Mouse (Mus musculus): ENCODE results near the gene Cdh18. TPM values are rescaled to one million over a fixed set of nuclear protein-coding genes. Genes with fewer than 3 reads are reported as not detected.
A peak's percentile ranks its signal among the peaks of the same experiment; 100 is the strongest.
"Not testable (repeated sequence)": the region's sequence is repeated elsewhere in the genome, so short reads cannot be mapped to it uniquely, and the experiment has no call there.

The Cdh18 gene
- polyA plus RNA-seq, 1 experiment from 2014 or later: 1.7 TPM

DNA sequence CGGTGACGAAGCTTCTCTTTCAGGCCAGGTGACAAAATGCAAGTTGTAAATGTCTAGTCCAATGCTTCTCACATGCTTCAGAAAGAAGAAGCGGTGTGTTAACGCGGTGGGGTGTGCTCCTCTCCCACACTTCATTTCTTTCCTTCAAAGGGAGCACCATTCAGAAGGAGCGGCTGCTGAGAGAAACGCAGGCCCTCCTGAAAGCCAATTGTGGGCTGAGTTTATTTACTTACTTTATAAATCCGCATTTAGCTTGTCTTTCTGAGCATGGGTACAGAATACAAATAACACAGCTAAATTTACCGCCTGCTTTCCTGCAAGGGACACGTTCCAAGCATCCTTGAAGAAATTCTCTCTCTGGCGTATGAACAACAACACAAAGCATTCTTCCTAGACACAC lies 420.6 kb downstream of the Cdh18 start:
- H3K27me3 ChIP-seq: no peaks in the 10 kb centered on the region
- no peak overlapping the region for H3K4me3 ChIP-seq
- H3K9me3 ChIP-seq: no peaks in the 10 kb centered on the region
- ATAC-seq (ENCODE audit: insufficient number of reproducible peaks, insufficient read depth, low FRiP score, low TSS enrichment): no peak
- H3K27ac ChIP-seq: no peak overlapping the region
- no peaks in the 10 kb centered on the region for H3K4me1 ChIP-seq
- no peak overlapping the region for H3K4me2 ChIP-seq (replicated peaks)
- no peak overlapping the region for H3K9ac ChIP-seq
- WGBS: 87% methylated on average over 11 of the region's 11 CpGs
- no peaks in the 10 kb centered on the region for H3K36me3 ChIP-seq

DNA sequence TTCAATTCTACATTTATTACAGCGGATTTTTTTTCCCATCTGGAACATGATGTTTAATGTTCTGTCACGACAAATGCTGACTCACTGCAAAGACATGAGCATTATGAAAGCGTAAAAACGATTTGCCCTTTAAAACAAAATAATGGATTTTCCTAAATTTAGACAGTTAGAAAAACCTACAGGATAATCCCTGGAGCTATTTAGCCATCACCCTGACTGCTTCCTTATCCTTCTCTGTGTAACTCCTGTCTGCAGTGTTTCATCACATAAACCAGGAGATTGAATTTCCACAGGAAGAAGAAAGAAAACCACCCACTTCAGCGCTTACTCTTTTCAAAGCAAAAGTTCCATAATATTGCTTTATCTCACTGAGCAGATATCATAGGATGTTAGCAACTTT lies 431.3 kb downstream of the Cdh18 start:
- no peaks in the 10 kb centered on the region for H3K27me3 ChIP-seq
- no peak for ATAC-seq (ENCODE audit: insufficient number of reproducible peaks, insufficient read depth, low FRiP score, low TSS enrichment)
- no peak overlapping the region for H3K27ac ChIP-seq
- no peaks in the 10 kb centered on the region for H3K36me3 ChIP-seq
- H3K9ac ChIP-seq: no peak overlapping the region
- no peaks in the 10 kb centered on the region for H3K4me1 ChIP-seq
- no peak overlapping the region for H3K4me3 ChIP-seq
- WGBS: 71% methylated on average over 5 of the region's 5 CpGs
- no peaks in the 10 kb centered on the region for H3K9me3 ChIP-seq
- no peak overlapping the region for H3K4me2 ChIP-seq (replicated peaks)

DNA sequence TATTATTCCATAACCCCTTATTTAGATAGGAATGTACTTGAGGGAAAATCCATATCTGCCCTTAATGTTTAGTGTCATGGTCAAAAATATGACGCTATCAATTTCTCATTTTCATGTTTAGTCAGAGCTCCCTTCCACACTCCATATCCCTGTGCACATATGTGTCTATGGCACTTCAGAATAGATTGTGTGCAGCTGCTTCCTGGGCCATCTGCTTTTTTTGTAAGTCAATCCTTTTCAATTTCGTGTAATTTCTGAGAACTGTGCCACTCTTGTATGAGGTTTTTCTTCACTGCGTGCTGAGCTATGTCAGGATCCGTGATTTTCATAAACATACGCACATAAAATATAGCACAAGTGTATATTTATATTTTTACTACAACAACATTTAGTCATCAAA lies 435.8 kb downstream of the Cdh18 start:
- Histone ChIP-seq H3K9me3 (no peaks in the 10 kb centered on the region), H3K27ac (no peak overlapping the region), H3K4me1 (no peaks in the 10 kb centered on the region), H3K4me3 (no peak overlapping the region), H3K36me3 (no peaks in the 10 kb centered on the region), H3K27me3 (no peaks in the 10 kb centered on the region), H3K4me2 (replicated peaks) (no peak overlapping the region), H3K9ac (no peak overlapping the region)
- 84% methylated on average over 5 of the region's 5 CpGs for WGBS
- no peak for ATAC-seq (ENCODE audit: insufficient number of reproducible peaks, insufficient read depth, low FRiP score, low TSS enrichment)

DNA sequence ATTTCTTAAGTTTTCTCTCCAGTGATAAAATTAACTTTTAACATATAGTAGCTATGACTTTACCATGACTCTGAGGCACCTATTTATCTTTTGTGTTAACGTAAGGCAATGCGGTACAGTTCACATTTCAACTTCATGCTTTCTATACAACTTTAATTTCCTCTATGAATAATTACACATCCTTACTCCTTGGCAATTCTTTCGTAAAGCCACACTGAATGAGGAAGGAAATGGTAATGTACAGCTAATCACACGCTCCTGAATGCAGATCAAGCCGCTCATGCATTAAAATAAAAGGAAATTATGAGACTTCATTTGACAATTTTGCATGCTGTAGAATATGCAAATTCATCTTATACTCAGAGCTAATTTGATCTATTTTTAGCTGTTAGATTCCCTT lies 467.9 kb downstream of the Cdh18 start:
- ATAC-seq (ENCODE audit: insufficient number of reproducible peaks, insufficient read depth, low FRiP score, low TSS enrichment): no peak
- Histone ChIP-seq H3K4me1 (peaks cover 3% of the 10 kb centered on the region; the same call in 1 of the 2 replicates), H3K27me3 (no peaks in the 10 kb centered on the region), H3K36me3 (no peaks in the 10 kb centered on the region), H3K27ac (no peak overlapping the region), H3K9me3 (no peaks in the 10 kb centered on the region), H3K4me3 (no peak overlapping the region), H3K9ac (no peak overlapping the region), H3K4me2 (replicated peaks) (no peak overlapping the region)
- 84% methylated on average over 5 of the region's 5 CpGs for WGBS

DNA sequence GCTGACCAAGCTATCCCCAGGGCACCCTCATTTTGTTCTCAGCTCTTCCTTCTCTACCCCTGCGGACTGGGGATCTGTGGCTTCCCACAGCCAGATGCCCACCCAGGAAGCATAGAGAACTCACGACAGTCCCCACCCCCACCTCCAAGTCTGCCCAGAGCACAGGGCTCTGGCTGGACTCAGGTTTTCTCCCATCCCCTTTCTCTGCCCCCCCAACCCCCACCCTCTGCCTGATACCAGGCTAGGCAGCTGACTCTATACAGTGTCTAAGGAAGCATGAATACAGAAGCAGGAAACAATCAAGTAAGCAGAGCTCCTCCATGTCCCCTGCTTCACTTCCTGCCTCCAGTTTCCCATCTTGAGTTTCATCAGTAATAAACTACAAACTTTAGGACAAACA lies 472.3 kb downstream of the Cdh18 start:
- Histone ChIP-seq H3K4me2 (replicated peaks) (no peak overlapping the region), H3K4me1 (peaks cover 3% of the 10 kb centered on the region; the same call in 1 of the 2 replicates), H3K4me3 (no peak overlapping the region), H3K9ac (no peak overlapping the region), H3K36me3 (no peaks in the 10 kb centered on the region), H3K27me3 (no peaks in the 10 kb centered on the region), H3K9me3 (no peaks in the 10 kb centered on the region), H3K27ac (no peak overlapping the region)
- WGBS: 42% methylated on average over 2 of the region's 2 CpGs
- no peak for ATAC-seq (ENCODE audit: insufficient number of reproducible peaks, insufficient read depth, low FRiP score, low TSS enrichment)

DNA sequence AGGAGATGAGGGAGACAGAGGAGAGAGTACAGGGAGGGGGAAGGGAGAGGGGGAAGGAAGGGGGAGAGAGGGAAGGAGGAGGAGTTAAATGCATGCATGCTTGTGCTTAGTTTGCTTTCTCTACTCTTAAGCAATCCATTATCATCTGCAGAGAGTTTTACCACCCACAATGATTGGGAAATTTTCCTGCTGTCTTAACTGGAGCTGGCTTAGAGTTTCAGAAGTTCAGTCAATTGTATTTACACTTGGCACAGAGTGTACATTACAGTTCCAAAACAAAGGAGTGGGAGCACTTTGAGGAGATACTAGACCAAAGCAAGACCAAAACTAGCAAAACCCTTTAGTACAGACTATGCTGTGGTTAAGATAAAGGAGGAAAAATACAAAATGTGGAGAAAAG lies 473.8 kb downstream of the Cdh18 start:
- Histone ChIP-seq H3K4me3 (no peak overlapping the region), H3K4me2 (replicated peaks) (no peak overlapping the region), H3K9me3 (no peaks in the 10 kb centered on the region), H3K36me3 (no peaks in the 10 kb centered on the region), H3K4me1 (peaks cover 3% of the 10 kb centered on the region; the same call in 1 of the 2 replicates), H3K9ac (no peak overlapping the region), H3K27me3 (no peaks in the 10 kb centered on the region), H3K27ac (no peak overlapping the region)
- ATAC-seq (ENCODE audit: insufficient number of reproducible peaks, insufficient read depth, low FRiP score, low TSS enrichment): no peak

DNA sequence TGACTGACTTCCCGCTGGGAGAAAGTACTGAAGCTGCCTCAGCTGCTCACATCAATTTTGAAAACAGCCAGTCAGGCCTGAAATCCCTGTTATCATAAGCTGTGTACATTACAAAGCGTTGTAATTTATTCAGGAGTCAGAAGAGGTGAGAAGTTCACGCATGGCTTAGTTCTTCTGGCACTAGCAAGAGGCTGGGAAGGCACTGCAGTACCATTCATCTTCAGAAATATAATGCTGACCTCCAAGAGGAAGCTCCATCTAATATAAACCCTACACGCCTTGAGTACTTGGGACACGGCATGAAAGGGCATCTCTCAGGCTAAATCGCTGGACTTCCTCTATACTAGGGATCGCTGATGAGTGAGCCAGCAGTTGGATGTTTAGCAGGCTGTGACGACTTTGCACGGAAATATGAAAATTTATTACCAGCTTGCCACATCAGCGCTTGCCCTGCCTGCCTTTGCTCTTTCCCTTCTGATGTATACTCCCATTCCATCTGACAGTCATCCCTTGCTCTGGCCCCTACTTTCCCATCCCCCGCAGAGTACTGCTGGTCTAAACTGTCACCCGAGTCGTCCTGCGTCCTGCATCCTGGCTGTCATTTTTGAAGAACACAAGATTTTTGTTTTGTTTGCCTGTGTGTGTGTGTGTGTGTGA lies 486.9 kb downstream of the Cdh18 start:
- peak overlapping the region; percentile 86 for H3K4me2 ChIP-seq (replicated peaks)
- peak overlapping the region; percentile 56 for H3K9ac ChIP-seq
- no peaks in the 10 kb centered on the region for H3K36me3 ChIP-seq
- 0 out of 2 replicates have a peak, but pooled peaks cover 3% of the 10 kb centered on the region for H3K4me1 ChIP-seq
- ATAC-seq (ENCODE audit: insufficient number of reproducible peaks, insufficient read depth, low FRiP score, low TSS enrichment): peak; percentile 71
- no peaks in the 10 kb centered on the region for H3K27me3 ChIP-seq
- no peak overlapping the region for H3K27ac ChIP-seq
- 6% methylated on average over 14 of the region's 14 CpGs for WGBS
- H3K4me3 ChIP-seq: peak overlapping the region; percentile 44
- H3K9me3 ChIP-seq: no peaks in the 10 kb centered on the region

DNA sequence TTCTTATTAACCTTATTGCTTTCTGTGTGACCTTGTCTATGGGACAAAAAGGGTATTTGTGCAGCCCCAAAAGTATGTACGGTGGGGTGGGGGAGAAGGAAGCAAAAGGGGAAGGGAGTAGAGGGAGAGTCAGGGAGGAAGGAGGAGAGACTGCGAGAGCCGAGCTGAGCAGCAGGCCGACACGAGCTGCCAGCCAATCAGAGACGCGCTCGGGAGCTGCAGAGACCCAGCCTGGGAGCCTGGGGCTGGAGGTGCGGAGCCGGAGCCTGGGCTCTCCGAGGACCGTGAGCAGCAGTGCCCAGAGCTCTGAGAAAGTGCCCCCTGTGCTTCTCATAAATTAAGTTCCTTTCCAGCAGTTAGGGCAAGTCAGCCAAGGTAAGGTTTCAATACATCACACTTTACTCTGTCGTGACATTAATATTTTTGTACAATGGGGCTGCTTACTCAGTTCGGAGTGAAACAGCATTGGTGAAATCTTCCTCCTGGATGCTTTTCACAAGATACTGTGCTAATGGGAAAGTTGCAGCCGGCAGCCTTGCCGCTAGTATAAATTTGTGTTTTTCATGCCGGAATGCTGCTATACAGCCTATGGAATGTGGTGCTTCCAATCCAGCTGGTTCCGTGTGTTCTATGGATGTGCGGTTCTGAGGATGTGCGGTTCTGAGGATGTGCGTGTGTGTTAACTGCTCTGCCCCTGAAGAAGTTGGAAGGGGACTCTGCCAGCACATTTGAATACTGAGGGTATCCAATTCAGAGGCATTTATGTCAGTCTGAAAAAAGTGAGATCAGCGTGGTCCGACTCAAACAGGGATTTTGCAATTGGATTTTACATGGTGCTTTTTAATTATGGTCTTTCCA lies 487.6 kb downstream of the Cdh18 start:
- H3K4me3 ChIP-seq: peak overlapping the region; percentile 44
- 6% methylated on average over 23 of the region's 23 CpGs for WGBS
- no peaks in the 10 kb centered on the region for H3K9me3 ChIP-seq
- no peaks in the 10 kb centered on the region for H3K27me3 ChIP-seq
- no peaks in the 10 kb centered on the region for H3K36me3 ChIP-seq
- H3K27ac ChIP-seq: no peak overlapping the region
- 0 out of 2 replicates have a peak, but pooled peaks cover 3% of the 10 kb centered on the region for H3K4me1 ChIP-seq
- H3K4me2 ChIP-seq (replicated peaks): peak overlapping the region; percentile 86
- H3K9ac ChIP-seq: peak overlapping the region; percentile 56
- ATAC-seq (ENCODE audit: insufficient number of reproducible peaks, insufficient read depth, low FRiP score, low TSS enrichment): peak; percentile 98

DNA sequence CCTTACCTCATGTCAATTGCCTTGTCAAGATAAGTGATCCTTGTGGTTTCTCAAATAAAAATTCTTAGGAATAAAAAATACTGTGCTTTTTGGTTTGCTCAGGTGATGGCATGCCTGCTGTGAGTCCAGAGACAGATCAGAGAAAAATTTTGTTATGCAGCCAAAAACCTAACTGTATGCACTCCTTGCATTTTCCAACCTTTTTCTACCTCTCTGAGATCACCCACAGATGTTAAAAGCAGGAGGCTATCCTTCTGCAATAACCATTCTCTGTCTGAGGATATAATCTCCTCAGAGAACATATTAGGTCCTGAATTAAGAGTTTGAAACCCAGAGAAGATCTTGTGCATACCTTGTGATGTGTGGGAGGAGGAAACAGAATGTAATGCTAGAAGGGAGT lies 488.7 kb downstream of the Cdh18 start:
- H3K27me3 ChIP-seq: no peaks in the 10 kb centered on the region
- no peaks in the 10 kb centered on the region for H3K36me3 ChIP-seq
- no peak overlapping the region for H3K4me3 ChIP-seq
- H3K4me1 ChIP-seq: 0 out of 2 replicates have a peak, but pooled peaks cover 3% of the 10 kb centered on the region
- no peak for ATAC-seq (ENCODE audit: insufficient number of reproducible peaks, insufficient read depth, low FRiP score, low TSS enrichment)
- H3K4me2 ChIP-seq (replicated peaks): no peak overlapping the region
- H3K9ac ChIP-seq: no peak overlapping the region
- no peak overlapping the region for H3K27ac ChIP-seq
- no peaks in the 10 kb centered on the region for H3K9me3 ChIP-seq

DNA sequence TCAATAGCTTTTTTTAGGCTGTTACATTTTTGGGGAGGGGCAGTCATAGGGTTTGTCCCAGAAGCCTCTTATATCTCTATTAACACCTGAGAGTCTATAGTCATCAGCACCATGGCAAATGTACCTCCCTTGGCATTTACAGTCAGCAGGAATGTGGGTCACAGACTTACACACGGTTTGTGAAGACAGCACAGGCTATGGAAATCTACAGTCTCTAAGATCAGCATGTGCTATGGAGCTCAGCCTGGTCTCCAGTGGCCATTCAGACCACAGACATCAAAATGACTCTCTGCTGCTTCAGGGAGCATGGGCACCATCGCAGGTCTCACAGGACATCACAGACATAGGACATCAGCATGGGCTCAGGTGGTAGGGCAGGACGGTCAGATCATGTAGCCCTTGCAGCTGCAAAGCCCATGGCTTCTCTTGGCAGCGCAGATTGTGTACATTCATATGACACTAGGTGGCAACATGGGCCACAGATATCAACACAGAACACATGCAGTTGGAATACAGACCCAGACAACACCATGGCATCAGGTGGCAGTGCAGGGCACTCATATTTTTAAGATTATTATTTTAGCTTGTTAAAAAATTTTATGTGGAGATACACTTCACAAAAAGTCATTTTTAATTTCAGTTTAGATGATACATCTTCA lies 497.4 kb downstream of the Cdh18 start:
- ATAC-seq (ENCODE audit: insufficient number of reproducible peaks, insufficient read depth, low FRiP score, low TSS enrichment): no peak
- H3K27me3 ChIP-seq: no peaks in the 10 kb centered on the region
- H3K4me3 ChIP-seq: no peak overlapping the region
- no peak overlapping the region for H3K27ac ChIP-seq
- no peak overlapping the region for H3K4me2 ChIP-seq (replicated peaks)
- H3K4me1 ChIP-seq: no peaks in the 10 kb centered on the region
- H3K9me3 ChIP-seq: no peaks in the 10 kb centered on the region
- WGBS: 78% methylated on average over 4 of the region's 4 CpGs
- no peaks in the 10 kb centered on the region for H3K36me3 ChIP-seq
- H3K9ac ChIP-seq: no peak overlapping the region

DNA sequence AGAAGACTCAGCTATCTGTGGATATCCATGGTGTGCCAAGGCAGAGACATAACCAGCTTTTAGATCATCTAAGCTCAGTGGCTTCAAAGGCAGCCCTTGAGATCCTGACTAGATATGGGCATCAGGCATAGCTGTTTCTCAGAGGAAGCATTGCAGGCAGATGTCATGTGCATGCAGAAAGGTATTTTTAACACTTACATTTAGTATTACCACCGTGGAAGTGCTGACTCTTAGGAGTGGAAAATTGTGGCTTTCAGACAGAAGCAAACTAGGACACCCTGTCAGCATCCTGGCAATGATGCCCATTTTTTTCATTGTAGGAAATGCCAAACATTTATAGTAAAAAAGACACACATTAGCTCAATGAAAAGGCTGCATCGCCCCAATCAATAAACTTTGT lies 503.2 kb downstream of the Cdh18 start:
- Histone ChIP-seq H3K27ac (no peak overlapping the region), H3K9ac (no peak overlapping the region), H3K27me3 (no peaks in the 10 kb centered on the region), H3K4me3 (no peak overlapping the region), H3K9me3 (no peaks in the 10 kb centered on the region), H3K36me3 (no peaks in the 10 kb centered on the region), H3K4me2 (replicated peaks) (no peak overlapping the region), H3K4me1 (no peaks in the 10 kb centered on the region)
- WGBS: 82% methylated on average over 2 of the region's 2 CpGs
- no peak for ATAC-seq (ENCODE audit: insufficient number of reproducible peaks, insufficient read depth, low FRiP score, low TSS enrichment)

DNA sequence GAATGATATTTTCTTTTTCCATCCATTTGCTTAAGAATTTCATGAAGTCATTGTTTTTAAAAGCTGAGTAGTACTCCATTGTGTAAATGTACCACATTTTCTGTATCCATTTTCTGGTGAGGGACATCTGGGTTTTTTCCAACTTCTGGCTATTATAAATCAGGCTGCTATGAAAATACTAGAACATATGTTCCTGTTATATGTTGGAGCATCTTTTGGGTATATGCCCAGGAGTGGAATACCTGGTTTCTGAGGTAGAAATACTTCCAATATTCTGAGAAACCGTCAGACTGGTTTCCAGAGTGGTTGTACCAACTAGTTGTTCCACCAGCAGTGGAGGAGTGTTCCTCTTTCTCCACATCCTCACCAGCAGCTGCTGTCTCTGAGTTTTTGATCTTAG lies 536.5 kb downstream of the Cdh18 start:
- not testable (repeated sequence) for H3K27me3 ChIP-seq; H3K9me3 ChIP-seq; H3K4me3 ChIP-seq; H3K4me2 ChIP-seq (replicated peaks); H3K4me1 ChIP-seq; H3K9ac ChIP-seq; ATAC-seq (ENCODE audit: insufficient number of reproducible peaks, insufficient read depth, low FRiP score, low TSS enrichment); H3K27ac ChIP-seq; H3K36me3 ChIP-seq
- WGBS: 72% methylated on average over 1 of the region's 1 CpGs

Measured in embryonic facial prominence, embryonic 12.5 days (tissue).